Mouse (Mus musculus) embryo, embryonic 10 days (tissue): ENCODE results near the gene Fam185a.

ENCODE experiments used
- DNase-seq: peaks from one replicate; pipeline ENCODE4 v3.0.0-alpha.2; 2015; ENCODE audit warnings: low spot score

Gene Fam185a

GRCm38 (mm10) chr5:21426666-21427065, 1.9 kb downstream of the Fam185a start:
- no peak for DNase-seq

GRCm38 (mm10) chr5:21434148-21434929, 9.6 kb downstream of the Fam185a start:
- DNase-seq: peak; percentile 19

- no peak for DNase-seq
Observed at GRCm38 (mm10) chr5:21436471-21436975, 11.8 kb downstream of the Fam185a start.

- no peak for DNase-seq
Observed at GRCm38 (mm10) chr5:21438428-21438827, 13.7 kb downstream of the Fam185a start.

GRCm38 (mm10) chr5:21439446-21440110, 14.8 kb downstream of the Fam185a start:
- DNase-seq: no peak

GRCm38 (mm10) chr5:21440833-21441530, 16.2 kb downstream of the Fam185a start:
- DNase-seq: no peak

GRCm38 (mm10) chr5:21467387-21467786, 42.6 kb downstream of the Fam185a start:
- DNase-seq: no peak

- no peak for DNase-seq
Observed at GRCm38 (mm10) chr5:21468100-21468499, 43.3 kb downstream of the Fam185a start.

- no peak for DNase-seq
Observed at GRCm38 (mm10) chr5:21478428-21478827, 53.7 kb downstream of the Fam185a start.

- DNase-seq: no peak
Observed at GRCm38 (mm10) chr5:21479746-21480145, 55.0 kb downstream of the Fam185a start.

- no peak for DNase-seq
Observed at GRCm38 (mm10) chr5:21481521-21481920, 56.8 kb downstream of the Fam185a start.

- no peak for DNase-seq
Observed at GRCm38 (mm10) chr5:21482446-21483222, 57.9 kb downstream of the Fam185a start.

- DNase-seq: no peak
Observed at GRCm38 (mm10) chr5:21483275-21483674, 58.5 kb downstream of the Fam185a start.

GRCm38 (mm10) chr5:21485197-21485829, 60.6 kb downstream of the Fam185a start:
- DNase-seq: no peak

- DNase-seq: no peak
Observed at GRCm38 (mm10) chr5:21486798-21487197, 62.0 kb downstream of the Fam185a start.

GRCm38 (mm10) chr5:21487306-21487705, 62.5 kb downstream of the Fam185a start:
- DNase-seq: no peak

GRCm38 (mm10) chr5:21487716-21488115, 63.0 kb downstream of the Fam185a start:
- no peak for DNase-seq

GRCm38 (mm10) chr5:21488506-21488905, 63.7 kb downstream of the Fam185a start:
- no peak for DNase-seq

- DNase-seq: no peak
Observed at GRCm38 (mm10) chr5:21489135-21489534, 64.4 kb downstream of the Fam185a start.

- DNase-seq: no peak
Observed at GRCm38 (mm10) chr5:21491469-21491868, 66.7 kb downstream of the Fam185a start.

- DNase-seq: no peak
Observed at GRCm38 (mm10) chr5:21492213-21492612, 67.5 kb downstream of the Fam185a start.
